Mouse (Mus musculus): ENCODE measurements around the gene Spred2. TPM values are rescaled to one million over a fixed set of nuclear protein-coding genes. Genes with fewer than 3 reads are reported as not detected.
"Not testable (repeated sequence)": the region's sequence is repeated elsewhere in the genome, so short reads cannot be mapped to it uniquely, and the experiment has no call there.

Spred2 gene
- polyA plus RNA-seq, 1 experiment from 2014 or later = 7.0 TPM

DNA sequence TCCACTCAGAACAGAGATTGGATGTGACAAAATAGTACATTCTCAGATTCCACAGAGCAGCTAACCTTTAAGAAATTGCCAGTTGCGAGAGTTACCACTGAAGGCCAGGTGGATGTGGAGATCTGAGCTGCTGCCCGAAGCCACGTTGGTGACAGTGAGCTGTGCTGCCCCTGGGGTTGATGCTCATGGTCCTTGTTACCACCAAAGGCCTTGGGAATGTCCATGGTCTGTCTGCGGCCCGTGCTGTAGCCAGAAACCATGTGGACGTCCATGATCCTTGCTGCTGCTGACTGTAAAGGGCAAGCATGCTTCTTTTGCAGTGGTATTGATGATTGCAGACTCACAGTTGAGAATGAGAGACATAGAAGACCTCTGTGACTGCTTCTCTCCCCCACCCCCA lies 104.2 kb downstream of the Spred2 start:
- Histone ChIP-seq H3K9ac (no peak overlapping the region), H3K36me3 (ENCODE audit: insufficient read depth) (no peaks in the 10 kb centered on the region), H3K27ac (ENCODE audit: low read depth) (no peak overlapping the region), H3K4me1 (ENCODE audit: insufficient read depth) (no peaks in the 10 kb centered on the region), H3K9me3 (ENCODE audit: low read depth, low read length) (no peaks in the 10 kb centered on the region), H3K4me3 (ENCODE audit: low read depth, low read length) (no peak overlapping the region), H3K27me3 (ENCODE audit: insufficient read depth, low read length) (no peaks in the 10 kb centered on the region), H3K4me2 (no peak overlapping the region)
- WGBS = 87% methylated on average over 6 of the region's 6 CpGs
- no peak for DNase-seq
- TF ChIP-seq CTCF (IDR thresholded peaks at IDR 0.05; ENCODE audit: low read depth) = no peak
- no peak for ATAC-seq (ENCODE audit: insufficient read depth)

- Histone ChIP-seq H3K4me2 (no peak overlapping the region), H3K4me3 (ENCODE audit: low read depth, low read length) (no peak overlapping the region), H3K4me1 (ENCODE audit: insufficient read depth) (no peaks in the 10 kb centered on the region), H3K27ac (ENCODE audit: low read depth) (no peak overlapping the region), H3K9ac (no peak overlapping the region), H3K27me3 (ENCODE audit: insufficient read depth, low read length) (no peaks in the 10 kb centered on the region), H3K9me3 (ENCODE audit: low read depth, low read length) (no peaks in the 10 kb centered on the region), H3K36me3 (ENCODE audit: insufficient read depth) (no peaks in the 10 kb centered on the region)
- TF ChIP-seq CTCF (IDR thresholded peaks at IDR 0.05; ENCODE audit: low read depth) = no peak
- ATAC-seq (ENCODE audit: insufficient read depth) = no peak
- WGBS = 86% methylated on average over 4 of the region's 4 CpGs
- no peak for DNase-seq
Observed at GRCm38 (mm10) chr11:20029014-20029413, 104.8 kb downstream of the Spred2 start.

GRCm38 (mm10) chr11:20030973-20031372 lies 106.8 kb downstream of the Spred2 start:
- not testable (repeated sequence) for H3K36me3 ChIP-seq (ENCODE audit: insufficient read depth); H3K4me1 ChIP-seq (ENCODE audit: insufficient read depth); ATAC-seq (ENCODE audit: insufficient read depth); H3K27ac ChIP-seq (ENCODE audit: low read depth); DNase-seq; H3K27me3 ChIP-seq (ENCODE audit: insufficient read depth, low read length); H3K4me2 ChIP-seq; H3K4me3 ChIP-seq (ENCODE audit: low read depth, low read length); H3K9me3 ChIP-seq (ENCODE audit: low read depth, low read length); H3K9ac ChIP-seq
- 90% methylated on average over 5 of the region's 5 CpGs for WGBS

DNA sequence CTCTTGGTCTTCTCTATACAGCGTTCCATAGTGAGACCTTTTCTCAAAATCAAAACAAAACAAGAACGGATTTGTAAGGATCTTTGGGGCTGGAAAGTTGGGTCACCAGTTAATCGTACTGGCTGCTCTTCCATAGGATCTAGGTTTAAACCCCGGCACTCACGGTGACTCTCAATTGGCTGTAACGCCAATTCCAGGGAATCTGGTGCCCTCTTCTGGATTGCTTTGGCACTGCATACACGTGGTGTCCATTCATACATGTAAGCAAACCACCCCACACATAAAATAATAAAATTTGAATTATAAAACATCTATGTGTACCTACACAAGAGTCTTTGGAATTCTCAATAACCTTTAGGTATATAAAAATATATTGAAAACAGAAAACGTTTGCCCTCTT lies 107.4 kb downstream of the Spred2 start:
- no peak overlapping the region for H3K4me3 ChIP-seq (ENCODE audit: low read depth, low read length)
- TF ChIP-seq CTCF (IDR thresholded peaks at IDR 0.05; ENCODE audit: low read depth) = peak; percentile 69
- ATAC-seq (ENCODE audit: insufficient read depth) (no peak), DNase-seq (peak; percentile 79)
- no peaks in the 10 kb centered on the region for H3K36me3 ChIP-seq (ENCODE audit: insufficient read depth)
- no peaks in the 10 kb centered on the region for H3K9me3 ChIP-seq (ENCODE audit: low read depth, low read length)
- no peaks in the 10 kb centered on the region for H3K27me3 ChIP-seq (ENCODE audit: insufficient read depth, low read length)
- 38% methylated on average over 8 of the region's 8 CpGs for WGBS
- no peak overlapping the region for H3K4me2 ChIP-seq
- H3K4me1 ChIP-seq (ENCODE audit: insufficient read depth) = no peaks in the 10 kb centered on the region
- no peak overlapping the region for H3K27ac ChIP-seq (ENCODE audit: low read depth)
- H3K9ac ChIP-seq = no peak overlapping the region

- Histone ChIP-seq H3K36me3 (ENCODE audit: insufficient read depth) (no peaks in the 10 kb centered on the region), H3K9me3 (ENCODE audit: low read depth, low read length) (no peaks in the 10 kb centered on the region), H3K4me1 (ENCODE audit: insufficient read depth) (0 out of 2 replicates have a peak, but pooled peaks cover under 1% of the 10 kb centered on the region), H3K9ac (no peak overlapping the region), H3K4me2 (no peak overlapping the region), H3K27ac (ENCODE audit: low read depth) (no peak overlapping the region), H3K4me3 (ENCODE audit: low read depth, low read length) (no peak overlapping the region), H3K27me3 (ENCODE audit: insufficient read depth, low read length) (no peaks in the 10 kb centered on the region)
- WGBS = 58% methylated on average over 6 of the region's 6 CpGs
- DNase-seq (no peak), ATAC-seq (ENCODE audit: insufficient read depth) (no peak)
- no peak for TF ChIP-seq CTCF (IDR thresholded peaks at IDR 0.05; ENCODE audit: low read depth)
Observed at GRCm38 (mm10) chr11:20033541-20034160, 109.5 kb downstream of the Spred2 start.

DNA sequence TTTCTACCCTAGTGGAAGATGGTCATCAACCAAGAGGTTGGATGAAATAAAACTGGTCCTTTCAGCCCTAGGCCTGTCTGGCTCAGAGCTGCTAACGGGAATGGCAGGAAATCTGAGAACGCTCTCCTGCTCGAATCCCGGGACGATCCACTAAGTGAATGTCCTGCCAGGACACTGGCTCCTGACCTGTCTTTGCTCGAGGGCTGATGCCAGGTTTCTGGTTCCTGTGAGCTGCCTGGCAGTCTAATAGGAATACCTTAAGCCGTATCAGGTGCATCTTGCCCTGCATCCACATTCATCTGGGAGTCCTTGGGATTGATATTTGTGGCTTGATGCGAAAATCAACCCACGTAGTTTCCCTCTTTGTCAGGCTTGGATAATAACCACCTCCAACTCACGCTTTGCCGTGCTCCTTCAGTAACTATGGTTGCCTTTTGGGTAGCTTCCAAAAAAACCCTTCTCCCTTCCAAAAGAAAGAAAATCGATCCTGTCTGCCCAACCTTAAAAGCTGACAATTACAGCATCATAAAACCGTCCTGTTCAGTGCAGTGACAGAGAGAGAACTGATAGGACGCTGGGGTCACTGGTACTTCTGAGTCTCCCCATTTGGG lies 110.3 kb downstream of the Spred2 start:
- ATAC-seq (ENCODE audit: insufficient read depth) (no peak), DNase-seq (no peak)
- Histone ChIP-seq H3K4me1 (ENCODE audit: insufficient read depth) (0 out of 2 replicates have a peak, but pooled peaks cover 4% of the 10 kb centered on the region), H3K9me3 (ENCODE audit: low read depth, low read length) (no peaks in the 10 kb centered on the region), H3K9ac (no peak overlapping the region), H3K27me3 (ENCODE audit: insufficient read depth, low read length) (no peaks in the 10 kb centered on the region), H3K4me2 (no peak overlapping the region), H3K36me3 (ENCODE audit: insufficient read depth) (no peaks in the 10 kb centered on the region), H3K4me3 (ENCODE audit: low read depth, low read length) (no peak overlapping the region), H3K27ac (ENCODE audit: low read depth) (no peak overlapping the region)
- WGBS = 62% methylated on average over 14 of the region's 14 CpGs
- no peak for TF ChIP-seq CTCF (IDR thresholded peaks at IDR 0.05; ENCODE audit: low read depth)

GRCm38 (mm10) chr11:20035343-20035928 lies 111.3 kb downstream of the Spred2 start:
- TF ChIP-seq CTCF (IDR thresholded peaks at IDR 0.05; ENCODE audit: low read depth) = no peak
- H3K9ac ChIP-seq = no peak overlapping the region
- no peak overlapping the region for H3K4me3 ChIP-seq (ENCODE audit: low read depth, low read length)
- no peak overlapping the region for H3K4me2 ChIP-seq
- no peaks in the 10 kb centered on the region for H3K9me3 ChIP-seq (ENCODE audit: low read depth, low read length)
- H3K27ac ChIP-seq (ENCODE audit: low read depth) = no peak overlapping the region
- no peak for ATAC-seq (ENCODE audit: insufficient read depth)
- WGBS = 51% methylated on average over 11 of the region's 11 CpGs
- H3K36me3 ChIP-seq (ENCODE audit: insufficient read depth) = no peaks in the 10 kb centered on the region
- no peaks in the 10 kb centered on the region for H3K27me3 ChIP-seq (ENCODE audit: insufficient read depth, low read length)
- 0 out of 2 replicates have a peak, but pooled peaks cover 4% of the 10 kb centered on the region for H3K4me1 ChIP-seq (ENCODE audit: insufficient read depth)
- DNase-seq = no peak
